Mouse (Mus musculus): ENCODE results near the gene Tspan17.

- TF ChIP-seq POLR2A (IDR thresholded peaks at IDR 0.05; ENCODE audit: low read depth, low read length): no peak
- no peak for TF ChIP-seq CTCF (IDR thresholded peaks at IDR 0.05; ENCODE audit: borderline replicate concordance, insufficient read depth, low read length)
Measured at GRCm38 (mm10) chr13:54803010-54803409, 13.8 kb downstream of the Tspan17 start.

Measured in embryonic fibroblast, embryonic 13.5 days (primary cell).